Mouse (Mus musculus) forebrain, embryonic 10.5 days (tissue): ENCODE measurements around the gene Cpox. TPM values are rescaled to one million over a fixed set of nuclear protein-coding genes. Genes with fewer than 3 reads are reported as not detected.

Source experiments
- DNase-seq: peaks from one replicate; pipeline ENCODE4 v3.0.0-alpha.2; 2017; ENCODE audit warnings: low spot score; ENCODE audit errors: extremely low spot score
- H3K27ac ChIP-seq: fragments of 300-500 bp; sonication (generic); 2 replicates; pipeline ENCODE4 v1.5.1; 2016; ENCODE audit warnings: mild to moderate bottlenecking
- H3K27me3 ChIP-seq: fragments of 300-500 bp; sonication (generic); 2 replicates; pipeline ENCODE4 v1.6.1; 2016; ENCODE audit warnings: mild to moderate bottlenecking; ENCODE audit not compliant: poor library complexity, severe bottlenecking
- H3K36me3 ChIP-seq: fragments of 300-500 bp; sonication (generic); replicated peaks from 2 replicates; pipeline ENCODE4 v1.6.1; 2016; ENCODE audit warnings: mild to moderate bottlenecking, moderate library complexity
- H3K4me1 ChIP-seq: fragments of 300-500 bp; sonication (generic); 2 replicates; pipeline ENCODE4 v1.6.1; 2016
- H3K4me3 ChIP-seq: fragments of 300-500 bp; sonication (generic); 2 replicates; pipeline ENCODE4 v1.5.1; 2016; ENCODE audit warnings: mild to moderate bottlenecking, moderate library complexity
- H3K9me3 ChIP-seq: fragments of 300-500 bp; sonication (generic); 2 replicates; pipeline ENCODE4 v1.6.1; 2016; ENCODE audit warnings: mild to moderate bottlenecking, moderate library complexity
- WGBS: fragments of 180-500 bp; shearing (Covaris S2); methylation state at CpG from one replicate; pipeline ENCODE4 v1.1.7; 2016; 5-methylcytosine and 5-hydroxymethylcytosine counted together
- polyA plus RNA-seq: library from polyadenylated mRNA; unstranded; fragments of >200 nt; fragmentation: Nextera tagmentation; extraction: Ambion mirVana; gene quantifications from 2 replicates; pipeline ENCODE4 v1.2.1, GENCODE M21; 2016

Gene Cpox
- polyA plus RNA-seq, 1 experiment from 2014 or later, result 30.4 TPM

DNA sequence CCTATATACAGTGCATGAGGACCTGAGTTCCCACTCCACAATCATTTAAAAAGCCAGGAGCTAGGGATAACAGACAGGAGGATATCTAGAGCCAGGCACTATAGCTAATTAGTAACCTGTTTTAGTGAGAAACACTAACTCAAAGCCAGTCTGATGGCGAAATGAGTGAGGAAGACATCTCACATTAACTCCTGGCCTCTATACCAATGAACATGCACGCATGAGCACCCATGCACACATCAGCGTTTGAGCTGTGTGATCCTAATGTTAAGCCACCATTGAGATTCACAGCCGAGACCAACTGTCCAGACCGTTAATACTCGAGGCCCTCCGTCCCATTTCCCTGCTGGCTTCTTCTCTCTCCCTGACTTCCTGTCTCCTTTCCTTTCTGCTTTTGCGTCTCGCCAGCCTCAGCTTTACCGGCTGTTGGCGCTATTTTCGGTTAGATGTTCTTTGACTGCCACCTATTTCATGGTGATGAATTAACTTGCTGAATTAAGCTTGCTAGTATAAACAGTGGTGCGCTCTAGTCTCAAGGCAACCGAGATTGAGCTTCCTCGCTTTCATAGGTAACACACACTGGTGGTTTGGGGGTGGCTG, 3.8 kb downstream of the Cpox start:
- Histone ChIP-seq H3K4me1 (peaks cover 16% of the 10 kb centered on the region), H3K4me3 (no peak overlapping the region), H3K9me3 (no peaks in the 10 kb centered on the region), H3K27ac (no peak overlapping the region), H3K27me3 (no peaks in the 10 kb centered on the region), H3K36me3 (peaks cover 57% of the 10 kb centered on the region)
- 96% methylated on average over 15 of the region's 15 CpGs for WGBS
- DNase-seq, result no peak

DNA sequence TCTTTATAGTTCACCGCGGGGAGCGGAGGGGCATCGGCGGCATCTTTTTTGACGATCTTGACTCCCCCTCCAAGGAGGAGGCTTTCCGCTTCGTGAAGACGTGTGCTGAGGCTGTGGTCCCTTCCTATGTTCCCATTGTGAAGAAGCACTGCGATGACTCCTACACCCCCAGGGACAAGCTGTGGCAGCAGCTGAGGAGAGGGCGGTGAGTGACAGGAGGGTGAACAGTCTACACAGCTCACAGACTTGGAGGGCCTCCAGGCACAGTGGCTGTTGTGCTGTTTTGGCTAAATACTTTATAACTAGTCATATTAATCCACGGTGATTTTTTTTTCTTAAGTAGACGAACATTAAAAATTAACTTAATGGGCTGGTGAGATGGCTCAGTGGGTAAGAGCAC, 5.2 kb downstream of the Cpox start:
- no peaks in the 10 kb centered on the region for H3K27me3 ChIP-seq
- no peak overlapping the region for H3K27ac ChIP-seq
- H3K36me3 ChIP-seq, result peaks cover 58% of the 10 kb centered on the region
- H3K4me3 ChIP-seq, result no peak overlapping the region
- peaks cover 10% of the 10 kb centered on the region for H3K4me1 ChIP-seq
- WGBS, result 95% methylated on average over 13 of the region's 13 CpGs
- H3K9me3 ChIP-seq, result no peaks in the 10 kb centered on the region
- DNase-seq, result no peak

DNA sequence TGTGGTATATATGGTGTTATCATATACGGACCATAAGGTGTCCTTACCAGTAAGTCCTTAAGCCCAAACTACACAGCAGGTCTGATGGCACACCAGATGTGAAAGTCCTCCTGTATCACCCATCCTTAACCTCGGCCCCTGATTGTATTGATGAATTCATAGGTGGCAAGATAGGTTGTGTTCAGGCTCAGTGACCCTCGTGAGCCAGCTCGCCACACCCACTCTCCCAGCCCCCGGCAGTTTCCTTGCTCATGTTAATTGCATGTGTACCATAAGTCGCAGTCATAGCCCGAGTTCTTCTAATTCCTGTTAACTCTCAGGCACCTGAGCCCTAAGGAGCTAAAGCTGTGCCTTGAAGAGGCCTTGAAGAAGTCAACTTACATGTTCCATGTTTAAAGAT, 6.1 kb downstream of the Cpox start:
- Histone ChIP-seq H3K9me3 (no peaks in the 10 kb centered on the region), H3K4me3 (no peak overlapping the region), H3K36me3 (peaks cover 65% of the 10 kb centered on the region), H3K27me3 (no peaks in the 10 kb centered on the region), H3K27ac (no peak overlapping the region), H3K4me1 (peaks cover 5% of the 10 kb centered on the region)
- DNase-seq, result no peak
- 92% methylated on average over 7 of the region's 7 CpGs for WGBS

DNA sequence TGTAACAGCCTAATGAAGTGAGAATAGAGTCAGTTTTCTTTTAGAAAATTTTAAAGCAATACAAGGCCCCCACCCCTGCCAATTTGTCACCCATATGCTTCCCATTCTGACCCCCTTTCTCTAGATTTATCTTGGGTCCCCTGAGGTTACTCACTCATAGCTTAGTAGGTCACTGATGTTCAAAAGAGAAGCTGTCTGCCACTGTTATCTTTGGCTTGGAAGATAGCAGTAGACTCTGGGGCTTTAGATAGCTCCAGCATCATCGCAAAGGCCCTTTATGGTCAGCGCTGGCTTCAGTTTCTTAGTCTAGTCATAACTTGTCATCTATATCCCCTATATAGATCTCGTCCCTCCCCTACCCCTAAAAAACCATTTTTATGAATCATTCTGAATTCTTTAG, 6.5 kb downstream of the Cpox start:
- H3K9me3 ChIP-seq, result no peaks in the 10 kb centered on the region
- no peak for DNase-seq
- WGBS, result 95% methylated on average over 3 of the region's 3 CpGs
- no peaks in the 10 kb centered on the region for H3K27me3 ChIP-seq
- H3K4me1 ChIP-seq, result 0 out of 2 replicates have a peak, but pooled peaks cover under 1% of the 10 kb centered on the region
- peaks cover 69% of the 10 kb centered on the region for H3K36me3 ChIP-seq
- no peak overlapping the region for H3K4me3 ChIP-seq
- no peak overlapping the region for H3K27ac ChIP-seq

DNA sequence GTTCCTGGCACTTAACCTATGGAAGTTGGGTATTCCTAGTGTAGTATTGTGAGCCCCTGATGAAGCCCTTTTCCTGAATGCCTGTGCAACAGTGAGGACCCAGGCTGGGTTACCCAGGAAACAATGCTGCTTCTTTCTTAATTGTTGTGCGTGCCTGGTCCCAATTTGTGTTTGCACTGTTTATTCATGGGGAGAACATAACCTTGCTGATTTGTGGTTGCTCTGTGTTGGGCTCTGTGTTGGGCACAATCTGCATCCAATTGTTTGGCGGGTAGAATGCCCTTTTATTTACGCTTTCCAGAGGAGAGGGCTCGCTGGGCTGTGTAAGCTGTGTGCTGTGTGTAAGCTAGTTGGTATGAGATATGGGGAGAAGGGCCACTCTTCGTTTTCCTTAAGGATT, 7.4 kb downstream of the Cpox start:
- no peak overlapping the region for H3K27ac ChIP-seq
- no peak for DNase-seq
- WGBS, result 76% methylated on average over 5 of the region's 5 CpGs
- peaks cover 69% of the 10 kb centered on the region for H3K36me3 ChIP-seq
- no peaks in the 10 kb centered on the region for H3K9me3 ChIP-seq
- no peaks in the 10 kb centered on the region for H3K27me3 ChIP-seq
- H3K4me3 ChIP-seq, result no peak overlapping the region
- no peaks in the 10 kb centered on the region for H3K4me1 ChIP-seq

DNA sequence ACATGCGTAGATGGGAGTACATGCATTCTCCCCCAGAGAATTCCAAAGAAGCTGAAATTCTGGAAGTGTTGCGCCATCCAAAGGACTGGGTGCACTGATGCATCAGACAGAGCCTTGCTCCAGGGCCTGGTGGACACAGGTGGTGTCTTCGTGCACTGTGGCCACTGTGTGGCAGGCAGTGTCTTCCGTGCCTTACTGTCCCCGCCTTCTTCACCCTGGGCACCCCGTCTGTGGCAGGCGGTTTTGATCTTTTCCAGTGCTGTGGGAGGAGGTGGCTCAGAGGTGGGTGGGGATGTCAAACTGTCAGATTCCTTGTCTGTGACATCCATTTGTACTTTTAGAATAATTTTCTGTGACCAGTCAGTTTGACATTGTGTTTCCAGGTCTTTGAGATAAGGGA, 8.6 kb downstream of the Cpox start:
- 87% methylated on average over 7 of the region's 7 CpGs for WGBS
- H3K9me3 ChIP-seq, result no peaks in the 10 kb centered on the region
- no peak overlapping the region for H3K27ac ChIP-seq
- H3K4me3 ChIP-seq, result no peak overlapping the region
- DNase-seq, result no peak
- no peaks in the 10 kb centered on the region for H3K4me1 ChIP-seq
- no peaks in the 10 kb centered on the region for H3K27me3 ChIP-seq
- peaks cover 61% of the 10 kb centered on the region for H3K36me3 ChIP-seq

DNA sequence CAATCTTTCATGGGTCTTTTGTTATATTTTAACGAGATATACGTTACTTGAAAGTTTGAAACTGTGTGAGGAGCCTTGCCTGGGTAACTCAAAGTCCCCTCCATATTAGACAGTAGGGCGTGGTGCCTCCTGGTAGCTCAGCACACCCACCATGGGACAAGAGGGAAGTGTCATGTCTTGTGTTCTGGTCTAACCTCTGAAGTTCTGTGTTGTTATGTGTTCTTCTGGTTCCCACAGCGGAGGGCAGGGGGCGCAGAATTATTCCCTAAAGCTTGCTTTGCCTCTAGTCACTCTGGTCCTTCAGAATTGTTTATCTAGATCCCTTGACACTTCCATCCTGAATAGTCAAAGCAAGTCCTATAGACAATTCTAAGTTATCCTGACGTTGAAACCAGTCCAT, 12.0 kb downstream of the Cpox start:
- WGBS, result 91% methylated on average over 6 of the region's 6 CpGs
- Histone ChIP-seq H3K4me3 (no peak overlapping the region), H3K27ac (no peak overlapping the region), H3K27me3 (no peaks in the 10 kb centered on the region), H3K9me3 (no peaks in the 10 kb centered on the region), H3K4me1 (no peaks in the 10 kb centered on the region), H3K36me3 (peaks cover 31% of the 10 kb centered on the region)
- no peak for DNase-seq

DNA sequence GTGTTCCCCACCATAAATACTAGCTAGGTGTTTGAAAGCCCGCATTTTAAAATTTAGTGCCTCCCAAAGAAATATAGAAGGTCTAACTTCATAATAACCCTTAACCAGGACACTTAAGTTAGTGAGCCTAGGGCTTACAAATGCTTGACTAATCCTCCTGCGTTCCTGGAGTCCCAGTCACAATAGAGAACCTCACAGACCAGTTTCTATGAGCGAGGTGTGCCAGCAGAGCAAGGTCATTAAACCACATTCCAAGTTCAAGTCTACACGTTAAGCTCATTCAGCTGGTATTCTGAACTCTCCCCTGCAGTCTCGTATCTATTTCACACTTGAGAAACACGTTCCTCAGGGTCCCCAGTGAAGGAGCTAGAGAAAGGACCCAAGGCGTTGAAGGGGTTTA, 12.8 kb downstream of the Cpox start:
- H3K4me3 ChIP-seq, result no peak overlapping the region
- H3K36me3 ChIP-seq, result peaks cover 23% of the 10 kb centered on the region
- H3K4me1 ChIP-seq, result no peaks in the 10 kb centered on the region
- no peaks in the 10 kb centered on the region for H3K27me3 ChIP-seq
- no peaks in the 10 kb centered on the region for H3K9me3 ChIP-seq
- DNase-seq, result no peak
- 85% methylated on average over 7 of the region's 7 CpGs for WGBS
- H3K27ac ChIP-seq, result no peak overlapping the region

DNA sequence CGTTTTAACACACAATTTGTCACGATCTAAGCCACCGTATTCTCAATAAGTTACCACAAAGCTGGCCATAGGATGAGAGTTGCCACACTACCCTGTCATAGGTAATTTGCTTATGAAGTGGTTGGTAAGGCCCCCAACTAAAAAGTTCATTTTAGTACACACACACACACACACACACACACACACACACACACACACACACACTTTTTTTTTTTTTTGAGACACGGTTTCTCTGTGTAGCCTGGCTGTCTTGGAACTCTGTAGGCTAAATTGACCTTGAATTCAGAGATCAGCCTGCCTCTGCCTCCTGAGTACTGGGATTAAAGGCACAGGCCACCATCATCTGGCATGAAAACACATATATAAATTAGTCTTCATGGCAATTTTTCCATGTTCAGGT, 13.8 kb downstream of the Cpox start:
- peaks cover 13% of the 10 kb centered on the region for H3K36me3 ChIP-seq
- H3K4me1 ChIP-seq, result no peaks in the 10 kb centered on the region
- no peak overlapping the region for H3K4me3 ChIP-seq
- no peak overlapping the region for H3K27ac ChIP-seq
- no peak for DNase-seq
- no peaks in the 10 kb centered on the region for H3K9me3 ChIP-seq
- 87% methylated on average over 4 of the region's 4 CpGs for WGBS
- no peaks in the 10 kb centered on the region for H3K27me3 ChIP-seq

DNA sequence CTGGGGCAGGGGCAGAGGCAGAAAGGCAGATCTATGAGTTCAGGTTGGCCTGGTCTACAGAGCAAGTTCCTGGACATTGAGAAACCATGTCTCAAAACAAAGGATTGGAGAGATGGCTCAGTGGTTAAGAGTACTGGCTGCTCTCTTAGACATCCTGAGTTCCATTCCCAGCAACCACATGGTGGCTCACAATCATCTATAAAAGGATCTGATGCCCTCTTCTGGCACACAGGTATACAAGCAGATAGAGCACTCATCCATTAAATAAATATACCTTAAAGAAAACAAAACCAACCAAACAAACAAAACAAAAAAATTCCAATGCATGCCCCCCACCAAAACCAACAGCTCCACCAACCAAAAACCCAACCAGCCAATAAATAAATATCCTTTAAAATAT, 14.4 kb downstream of the Cpox start:
- Histone ChIP-seq H3K4me3 (no peak overlapping the region), H3K27me3 (no peaks in the 10 kb centered on the region), H3K36me3 (peaks cover 11% of the 10 kb centered on the region), H3K9me3 (no peaks in the 10 kb centered on the region), H3K27ac (no peak overlapping the region), H3K4me1 (no peaks in the 10 kb centered on the region)
- DNase-seq, result no peak

DNA sequence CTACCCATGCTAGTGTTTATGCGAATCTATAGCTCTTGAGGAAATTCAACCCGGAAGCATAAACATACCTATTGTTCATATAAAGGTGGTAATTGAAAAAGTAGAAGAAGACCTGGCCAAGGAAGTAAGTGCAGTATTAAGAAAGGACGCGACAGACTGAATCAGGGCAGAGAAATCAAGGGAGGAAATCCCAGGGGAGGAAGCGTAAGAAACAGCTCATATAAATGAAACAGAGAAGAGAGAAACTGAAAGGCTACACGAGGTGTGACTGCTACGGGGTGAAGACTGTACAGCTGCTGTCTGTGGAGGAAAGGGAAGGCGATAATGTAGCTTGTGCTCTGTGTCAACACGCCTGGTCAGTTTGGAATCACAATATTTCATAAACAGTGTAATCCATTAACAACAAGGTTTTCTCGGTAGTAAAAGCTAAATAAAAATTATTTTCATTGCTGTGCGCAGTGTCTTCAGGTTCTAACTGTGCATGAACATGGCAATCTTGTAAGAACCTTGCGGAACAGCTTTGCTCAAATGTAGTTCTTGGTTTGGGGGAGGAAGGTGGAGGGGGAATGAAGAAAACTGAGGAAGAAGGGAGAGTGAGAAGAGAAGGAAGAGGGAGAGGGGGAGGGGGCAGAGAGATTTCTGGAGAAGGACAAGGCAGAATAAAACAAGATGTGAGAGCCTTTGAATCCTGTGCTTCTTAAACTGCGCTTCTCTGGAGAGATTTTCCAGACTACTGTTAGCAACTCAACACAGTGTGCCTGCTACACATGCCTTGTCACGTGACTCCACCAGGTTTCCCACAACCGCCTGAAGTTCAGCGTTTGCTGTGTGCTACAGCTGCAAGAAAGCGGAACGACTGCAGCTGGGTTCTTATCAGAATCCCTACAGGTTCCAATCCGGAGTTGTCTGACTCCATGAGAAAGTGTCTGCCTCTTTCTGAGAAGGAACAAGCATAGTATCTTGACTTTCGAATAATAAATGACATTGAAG, 15.8 kb downstream of the Cpox start:
- no peak overlapping the region for H3K27ac ChIP-seq
- 85% methylated on average over 20 of the region's 20 CpGs for WGBS
- peaks cover 6% of the 10 kb centered on the region for H3K36me3 ChIP-seq
- H3K9me3 ChIP-seq, result no peaks in the 10 kb centered on the region
- H3K4me3 ChIP-seq, result no peak overlapping the region
- no peaks in the 10 kb centered on the region for H3K4me1 ChIP-seq
- DNase-seq, result no peak
- no peaks in the 10 kb centered on the region for H3K27me3 ChIP-seq

DNA sequence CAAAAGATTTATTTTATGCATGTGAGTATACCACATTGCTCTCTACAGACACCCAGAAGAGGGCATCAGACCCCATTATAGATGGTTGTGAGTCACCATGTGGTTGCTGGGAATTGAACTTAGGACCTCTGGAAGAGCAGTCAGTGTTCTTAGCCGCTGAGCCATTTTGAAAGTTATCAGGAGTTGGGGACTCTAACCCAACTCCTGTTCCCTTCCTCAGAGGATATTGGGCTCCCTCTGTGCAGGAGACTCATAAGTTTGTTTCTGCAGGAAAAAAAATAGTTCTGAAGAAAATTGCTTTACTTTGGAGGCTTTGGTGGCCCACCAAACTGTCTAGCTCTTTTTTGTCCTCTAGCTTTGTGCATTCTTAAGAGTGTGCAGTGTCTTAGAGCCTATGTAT, 18.4 kb downstream of the Cpox start:
- H3K27me3 ChIP-seq, result no peaks in the 10 kb centered on the region
- H3K9me3 ChIP-seq, result no peaks in the 10 kb centered on the region
- WGBS, result 100% methylated on average over 1 of the region's 1 CpGs
- no peak overlapping the region for H3K4me3 ChIP-seq
- no peak for DNase-seq
- no peaks in the 10 kb centered on the region for H3K4me1 ChIP-seq
- H3K36me3 ChIP-seq, result no peaks in the 10 kb centered on the region
- H3K27ac ChIP-seq, result no peak overlapping the region

DNA sequence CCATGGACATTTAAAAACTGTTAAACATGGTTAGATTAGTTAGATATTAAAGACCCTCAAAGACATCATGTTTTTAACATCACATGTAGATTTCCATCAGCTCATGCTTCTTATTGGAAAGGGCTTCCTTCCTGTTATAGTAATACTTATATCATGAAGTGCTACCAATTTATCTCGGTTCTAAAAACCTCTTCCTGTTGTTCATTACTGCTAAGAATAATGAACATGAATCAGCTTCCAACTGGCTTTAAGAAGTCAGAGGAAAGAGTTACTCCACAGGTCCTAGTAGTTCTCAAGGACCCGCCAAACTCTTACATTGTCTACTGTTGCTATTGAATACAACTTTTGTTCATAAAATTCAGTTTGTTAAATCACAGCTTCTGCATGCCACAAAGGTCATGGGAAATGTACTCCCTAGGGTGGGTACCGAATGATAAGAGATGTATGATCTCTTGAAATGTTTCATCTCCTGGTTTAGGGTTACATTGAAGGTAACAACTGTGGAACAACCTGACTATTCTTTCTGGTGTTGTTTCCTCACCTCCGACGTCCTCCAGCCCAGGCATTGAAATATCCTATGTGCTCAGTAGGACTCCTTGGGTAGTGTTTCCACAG, 19.6 kb downstream of the Cpox start:
- WGBS, result 90% methylated on average over 5 of the region's 5 CpGs
- H3K27ac ChIP-seq, result no peak overlapping the region
- DNase-seq, result no peak

More for the DNA sequence above, 19.6 kb downstream of the Cpox start:
- Histone ChIP-seq H3K4me1 (no peaks in the 10 kb centered on the region), H3K27me3 (no peaks in the 10 kb centered on the region), H3K9me3 (no peaks in the 10 kb centered on the region), H3K36me3 (no peaks in the 10 kb centered on the region), H3K4me3 (no peak overlapping the region)
